Mouse (Mus musculus): ENCODE results near the gene Slc25a51. TPM values are rescaled to one million over a fixed set of nuclear protein-coding genes. Genes with fewer than 3 reads are reported as not detected.
"Not testable (repeated sequence)": the region's sequence is repeated elsewhere in the genome, so short reads cannot be mapped to it uniquely, and the experiment has no call there.

Slc25a51 gene
- total RNA-seq, 2 experiments from 2014 or later: 113 to 116 TPM

- DNase-seq: no peak
- intact Hi-C loops (cut with DNase I): no loop called here
Observed at GRCm38 (mm10) chr4:45402878-45403498, 5.6 kb downstream of the Slc25a51 start.

GRCm38 (mm10) chr4:45402281-45402680 lies 6.3 kb downstream of the Slc25a51 start:
- intact Hi-C loops (cut with DNase I): no loop called here
- no peak for DNase-seq

GRCm38 (mm10) chr4:45399421-45400210 lies 8.9 kb downstream of the Slc25a51 start:
- no peak for DNase-seq
- intact Hi-C loops (cut with DNase I): no loop called here

GRCm38 (mm10) chr4:45398315-45398714 lies 10.3 kb downstream of the Slc25a51 start:
- intact Hi-C loops (cut with DNase I): not testable (repeated sequence)

GRCm38 (mm10) chr4:45396211-45396610 lies 12.4 kb downstream of the Slc25a51 start:
- DNase-seq; intact Hi-C loops (cut with DNase I): not testable (repeated sequence)

More at GRCm38 (mm10) chr4:45398315-45398714, 10.3 kb downstream of the Slc25a51 start:
- DNase-seq: not testable (repeated sequence)

- no peak for DNase-seq
- intact Hi-C loops (cut with DNase I): no loop called here
Observed at GRCm38 (mm10) chr4:45393658-45394057, 14.9 kb downstream of the Slc25a51 start.

- DNase-seq: no peak
- intact Hi-C loops (cut with DNase I): no loop called here
Observed at GRCm38 (mm10) chr4:45392994-45393393, 15.6 kb downstream of the Slc25a51 start.

- no peak for DNase-seq
- intact Hi-C loops (cut with DNase I): no loop called here
Observed at GRCm38 (mm10) chr4:45392572-45392971, 16.0 kb downstream of the Slc25a51 start.

- intact Hi-C loops (cut with DNase I): no loop called here
- DNase-seq: no peak
Observed at GRCm38 (mm10) chr4:45392099-45392498, 16.5 kb downstream of the Slc25a51 start.

GRCm38 (mm10) chr4:45387296-45387695 lies 21.3 kb downstream of the Slc25a51 start:
- DNase-seq: not testable (repeated sequence)

GRCm38 (mm10) chr4:45382133-45382532 lies 26.4 kb downstream of the Slc25a51 start:
- DNase-seq; intact Hi-C loops (cut with DNase I): not testable (repeated sequence)

More at GRCm38 (mm10) chr4:45387296-45387695, 21.3 kb downstream of the Slc25a51 start:
- intact Hi-C loops (cut with DNase I): not testable (repeated sequence)

GRCm38 (mm10) chr4:45380903-45381580 lies 27.5 kb downstream of the Slc25a51 start:
- intact Hi-C loops (cut with DNase I): not testable (repeated sequence)

GRCm38 (mm10) chr4:45376573-45376972 lies 32.0 kb downstream of the Slc25a51 start:
- no peak for DNase-seq
- intact Hi-C loops (cut with DNase I): no loop called here

More at GRCm38 (mm10) chr4:45380903-45381580, 27.5 kb downstream of the Slc25a51 start:
- DNase-seq: not testable (repeated sequence)

- DNase-seq: no peak
- intact Hi-C loops (cut with DNase I): no loop called here
Observed at GRCm38 (mm10) chr4:45374879-45375278, 33.7 kb downstream of the Slc25a51 start.

GRCm38 (mm10) chr4:45371261-45371660 lies 37.3 kb downstream of the Slc25a51 start:
- intact Hi-C loops (cut with DNase I): no loop called here

GRCm38 (mm10) chr4:45356653-45357052 lies 51.9 kb downstream of the Slc25a51 start:
- intact Hi-C loops (cut with DNase I): no loop called here
- DNase-seq: no peak

More at GRCm38 (mm10) chr4:45371261-45371660, 37.3 kb downstream of the Slc25a51 start:
- no peak for DNase-seq

Small RNA genes within 50 kb of the gene (microRNA-seq; reads per million reads assigned to microRNA genes)
- not detected for gene Gm25692

Other genes starting within 250 kb of the Slc25a51 start
- 10 to 100 TPM; 16.5 to 18.5 TPM for gene Frmpd1, start 223.9 kb downstream of the Slc25a51 start, total RNA-seq (2021)
- gene Trmt10b, start 111.6 kb downstream of the Slc25a51 start, total RNA-seq (2021): 10 to 100 TPM; 16.8 to 23.2 TPM
- 10 to 100 TPM; 22.4 to 22.8 TPM for gene Dcaf10, start 66.7 kb downstream of the Slc25a51 start, total RNA-seq (2021)
- 10 to 100 TPM; 13.4 to 13.7 TPM for gene Exosc3, start 66.0 kb downstream of the Slc25a51 start, total RNA-seq (2021)
- gene Shb, start 123.7 kb upstream of the Slc25a51 start, total RNA-seq (2021): 10 to 100 TPM; 23.0 to 25.6 TPM

Data from left cerebral cortex, postnatal 4 days (tissue).